Mouse (Mus musculus) limb, embryonic 14.5 days (tissue): Measurements from ENCODE around the gene Gpr152. TPM values are rescaled to one million over a fixed set of nuclear protein-coding genes. Genes with fewer than 3 reads are reported as not detected.

ENCODE experiments used
- ATAC-seq: fragments of 200-750 bp; cut with Nextera tagmentation; 2 replicates; pipeline ENCODE4 v1.8.0; 2017; ENCODE audit warnings: low read depth, moderate number of reproducible peaks, moderate TSS enrichment; ENCODE audit not compliant: low FRiP score
- DNase-seq: peaks from one replicate; pipeline ENCODE4 v3.0.0-alpha.2; 2015; ENCODE audit warnings: low spot score
- H3K27ac ChIP-seq: fragments of 300-500 bp; sonication (generic); replicated peaks from 2 replicates; pipeline ENCODE4 v1.5.1; 2014; ENCODE audit warnings: low read depth, mild to moderate bottlenecking, low read length, moderate library complexity, mixed read lengths
- H3K27me3 ChIP-seq: fragments of 300-500 bp; sonication (generic); 2 replicates; pipeline ENCODE4 v1.6.1; 2014; ENCODE audit warnings: low read length, mixed read lengths; ENCODE audit not compliant: control insufficient read depth, insufficient read depth
- H3K36me3 ChIP-seq: fragments of 300-500 bp; sonication (generic); 2 replicates; pipeline ENCODE4 v1.6.1; 2014; ENCODE audit warnings: mild to moderate bottlenecking, low read length, moderate library complexity, mixed read lengths; ENCODE audit not compliant: control insufficient read depth, insufficient read depth
- H3K4me1 ChIP-seq: fragments of 300-500 bp; sonication (generic); 2 replicates; pipeline ENCODE4 v1.6.1; 2014; ENCODE audit warnings: antibody characterized with exemption, low read length, mixed read lengths; ENCODE audit not compliant: control insufficient read depth, insufficient read depth
- H3K4me2 ChIP-seq: fragments of 300-500 bp; sonication (generic); replicated peaks from 2 replicates; pipeline ENCODE4 v1.6.1; 2014; ENCODE audit warnings: low read depth, mild to moderate bottlenecking, low read length, moderate library complexity; ENCODE audit not compliant: severe bottlenecking
- H3K4me3 ChIP-seq: fragments of 300-500 bp; sonication (generic); replicated peaks from 2 replicates; pipeline ENCODE4 v1.5.1; 2014; ENCODE audit warnings: low read length
- H3K9ac ChIP-seq: fragments of 300-500 bp; sonication (generic); 2 replicates; pipeline ENCODE4 v1.6.1; 2014; ENCODE audit warnings: mild to moderate bottlenecking, low read depth, low read length, moderate library complexity; ENCODE audit not compliant: severe bottlenecking
- H3K9me3 ChIP-seq: fragments of 300-500 bp; sonication (generic); 2 replicates; pipeline ENCODE4 v1.6.1; 2016; ENCODE audit warnings: low read length; ENCODE audit not compliant: control insufficient read depth
- POLR2A ChIP-seq: fragments of 200-500 bp; IDR thresholded peaks from 2 replicates; pipeline ENCODE4 v1.8.0; 2012; ENCODE audit warnings: inconsistent platforms, mild to moderate bottlenecking, moderate library complexity, borderline replicate concordance; ENCODE audit not compliant: insufficient read depth, insufficient read length; ENCODE audit errors: extremely low read depth
- WGBS: fragments of 180-500 bp; shearing (Covaris S2); extraction: QIAGEN DNeasy Blood & Tissue Kit; methylation state at CpG from one replicate; pipeline ENCODE4 v1.1.7; 2014; 5-methylcytosine and 5-hydroxymethylcytosine counted together
- polyA plus RNA-seq, 2 experiments: library from polyadenylated mRNA; depleted of rRNA in 1 of 2; stranded (reverse) in 1 of 2; unstranded in 1 of 2; fragments of >200 nt; fragmentation: Nextera tagmentation in 1 of 2; extraction: Ambion mirVana in 1 of 2; gene quantifications; 2 replicates each; pipeline versions ENCODE4 v1.2.1 to v1.2.3; 2012 to 2014

Gpr152 gene
- polyA plus RNA-seq, 2 experiments, result 0.01 TPM; not detected in 1

DNA sequence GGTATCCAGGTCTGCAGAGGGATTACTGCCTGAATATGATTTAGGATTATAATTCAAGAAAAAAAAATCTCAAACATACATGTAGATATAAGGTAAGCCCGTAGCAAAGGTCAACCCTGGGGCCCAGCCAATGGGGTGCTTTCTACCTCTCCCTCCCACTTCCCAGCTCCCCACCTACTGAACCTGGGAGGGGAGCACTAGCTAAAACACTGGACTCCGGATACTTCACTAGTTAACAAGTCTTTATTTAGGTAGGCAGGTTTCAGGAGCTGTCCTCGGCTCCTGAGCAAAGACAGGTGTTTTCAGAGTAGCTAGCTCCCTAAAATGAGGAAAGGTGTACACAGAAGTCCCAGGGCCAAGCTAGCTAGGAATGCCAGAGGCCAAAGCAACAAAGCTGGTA is 24.5 kb downstream of the Gpr152 start:
- WGBS, result 85% methylated on average over 3 of the region's 3 CpGs
- H3K4me1 ChIP-seq, result peaks cover 12% of the 10 kb centered on the region
- DNase-seq (no peak), ATAC-seq (no peak)
- peaks cover 21% of the 10 kb centered on the region for H3K36me3 ChIP-seq
- peak overlapping the region; percentile 89; the same call in 1 of the 2 replicates for H3K4me2 ChIP-seq
- H3K9me3 ChIP-seq, result no peaks in the 10 kb centered on the region
- no peak overlapping the region for H3K9ac ChIP-seq
- H3K27ac ChIP-seq, result no peak overlapping the region
- no peak for TF ChIP-seq POLR2A
- H3K4me3 ChIP-seq, result no peak overlapping the region
- no peaks in the 10 kb centered on the region for H3K27me3 ChIP-seq

DNA sequence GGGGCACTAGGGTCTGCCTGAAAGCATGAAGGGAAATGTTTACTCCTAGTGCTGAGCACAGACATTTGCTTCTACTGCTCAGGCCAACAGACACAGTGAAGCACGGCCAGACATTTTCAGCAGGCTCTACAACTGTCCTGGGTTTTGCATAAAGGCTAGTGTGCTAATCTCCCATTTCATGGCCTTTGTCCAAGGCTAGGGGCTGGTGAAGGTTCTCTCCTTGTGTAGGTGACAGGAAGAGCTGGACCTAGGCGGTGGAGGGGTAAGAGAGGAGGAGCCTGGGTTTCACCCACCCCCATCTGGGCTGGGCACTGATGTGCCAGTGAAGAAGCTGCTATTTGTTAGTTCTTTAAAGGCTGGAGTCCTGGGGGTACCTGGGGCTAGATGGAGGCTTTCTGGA is 25.1 kb downstream of the Gpr152 start:
- TF ChIP-seq POLR2A, result no peak
- peaks cover 14% of the 10 kb centered on the region for H3K4me1 ChIP-seq
- no peak overlapping the region for H3K27ac ChIP-seq
- ATAC-seq, result no peak
- no peak overlapping the region for H3K4me3 ChIP-seq
- DNase-seq, result no peak
- H3K9ac ChIP-seq, result no peak overlapping the region
- no peaks in the 10 kb centered on the region for H3K27me3 ChIP-seq
- WGBS, result 72% methylated on average over 2 of the region's 2 CpGs
- peaks cover 15% of the 10 kb centered on the region for H3K36me3 ChIP-seq
- H3K4me2 ChIP-seq, result no peak overlapping the region
- H3K9me3 ChIP-seq, result no peaks in the 10 kb centered on the region

DNA sequence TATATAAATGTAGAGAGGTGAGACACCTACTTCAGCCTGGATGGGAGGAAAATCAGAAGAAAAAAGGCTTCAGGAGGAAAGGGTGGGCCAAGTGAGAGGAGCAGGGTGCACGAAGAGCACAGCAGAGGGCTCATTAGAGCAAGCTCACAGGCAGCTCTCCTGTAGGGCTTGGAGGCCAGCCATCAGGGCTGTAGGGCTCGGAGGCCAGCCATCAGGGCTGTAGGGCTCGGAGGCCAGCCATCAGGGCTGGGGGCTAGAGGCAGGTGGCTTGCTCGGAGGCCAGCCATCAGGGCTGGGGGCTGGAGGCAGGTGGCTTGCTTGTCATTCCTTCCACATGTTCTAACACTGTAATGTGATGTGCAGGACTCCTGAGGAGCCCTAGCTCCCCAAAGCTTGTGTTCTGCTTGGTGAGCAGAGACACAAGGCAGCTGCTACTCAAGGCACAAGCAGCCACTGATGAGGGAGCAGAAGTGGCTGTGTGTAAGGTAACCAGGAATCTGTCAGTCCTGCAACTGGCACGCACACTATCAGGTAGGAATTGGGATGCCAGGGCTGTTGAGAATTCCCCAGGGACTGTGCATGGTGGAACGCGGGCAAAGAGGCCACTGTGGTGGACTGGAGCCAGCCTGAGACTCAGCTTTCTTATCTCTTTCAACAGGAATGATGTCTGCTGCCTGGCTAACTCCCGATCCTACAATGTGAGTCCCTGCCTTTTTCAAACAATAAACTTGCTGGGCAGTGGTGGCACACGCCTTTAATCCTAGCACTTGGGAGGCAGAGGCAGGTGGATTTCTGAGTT is 27.3 kb downstream of the Gpr152 start:
- H3K27me3 ChIP-seq, result no peaks in the 10 kb centered on the region
- no peak overlapping the region for H3K9ac ChIP-seq
- H3K4me3 ChIP-seq, result no peak overlapping the region
- peaks cover 25% of the 10 kb centered on the region for H3K4me1 ChIP-seq
- H3K9me3 ChIP-seq, result no peaks in the 10 kb centered on the region
- no peaks in the 10 kb centered on the region for H3K36me3 ChIP-seq
- H3K4me2 ChIP-seq, result no peak overlapping the region
- no peak for ATAC-seq
- no peak for TF ChIP-seq POLR2A
- WGBS, result 71% methylated on average over 9 of the region's 9 CpGs
- H3K27ac ChIP-seq, result no peak overlapping the region
- DNase-seq, result no peak

DNA sequence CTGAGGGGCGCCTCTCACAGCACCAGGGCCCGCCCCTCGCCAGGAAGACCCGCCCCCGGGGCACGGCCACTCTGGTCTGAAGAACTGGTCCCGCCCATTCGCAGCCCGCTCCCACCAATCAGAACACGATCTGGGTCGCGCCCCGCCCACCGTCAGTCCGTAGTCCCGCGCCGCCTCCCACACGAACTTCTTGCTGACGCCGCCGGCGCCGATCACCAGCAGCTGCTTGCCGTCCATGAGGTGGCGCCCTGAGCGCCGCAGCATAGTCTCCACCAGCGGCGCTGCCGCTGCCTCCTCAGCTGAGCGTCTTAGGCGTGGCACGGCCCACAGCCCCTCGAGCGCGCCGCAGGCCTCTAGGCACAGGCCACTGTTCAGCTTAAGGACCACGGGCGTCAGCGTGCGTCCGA is 29.8 kb downstream of the Gpr152 start:
- H3K9me3 ChIP-seq, result no peaks in the 10 kb centered on the region
- H3K4me1 ChIP-seq, result peaks cover 13% of the 10 kb centered on the region
- ATAC-seq (peak; percentile 95), DNase-seq (peak; percentile 100)
- H3K4me2 ChIP-seq, result peak overlapping the region; percentile 94
- no peaks in the 10 kb centered on the region for H3K27me3 ChIP-seq
- peak; percentile 94 for TF ChIP-seq POLR2A
- peak overlapping the region; percentile 50 for H3K4me3 ChIP-seq
- H3K27ac ChIP-seq, result peak overlapping the region; percentile 85
- peak overlapping the region; percentile 86 for H3K9ac ChIP-seq
- no peaks in the 10 kb centered on the region for H3K36me3 ChIP-seq
- WGBS, result 3% methylated on average over 43 of the region's 43 CpGs

DNA sequence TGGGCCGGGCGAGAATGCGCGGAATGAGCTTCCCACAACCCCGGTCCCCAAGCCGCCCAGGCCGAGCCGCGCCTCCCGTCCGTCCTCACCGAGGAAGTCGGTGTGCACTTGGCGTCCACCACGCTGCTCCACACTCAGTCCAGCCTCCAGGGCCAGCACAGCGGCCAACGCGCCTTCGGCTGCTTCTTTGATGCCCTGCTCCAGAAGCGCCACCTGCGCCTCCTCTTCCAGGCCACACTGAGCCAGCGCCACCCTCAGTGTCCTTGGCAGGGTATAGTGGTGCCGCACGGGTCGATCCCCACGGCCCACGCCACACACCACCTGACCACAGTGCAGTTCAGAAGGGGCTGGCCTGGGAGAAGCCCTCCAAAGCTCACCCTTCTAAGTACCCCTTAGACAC is 30.2 kb downstream of the Gpr152 start:
- Histone ChIP-seq H3K36me3 (no peaks in the 10 kb centered on the region), H3K4me1 (peaks cover 13% of the 10 kb centered on the region), H3K27ac (peak overlapping the region; percentile 85), H3K27me3 (no peaks in the 10 kb centered on the region), H3K9ac (peak overlapping the region; percentile 86), H3K4me2 (peak overlapping the region; percentile 94), H3K9me3 (no peaks in the 10 kb centered on the region), H3K4me3 (peak overlapping the region; percentile 50)
- DNase-seq, result no peak
- 12% methylated on average over 24 of the region's 27 CpGs for WGBS
- peak; percentile 42 for ATAC-seq
- no peak for TF ChIP-seq POLR2A
